Mouse (Mus musculus) stomach, postnatal 0 days (tissue): ENCODE measurements around the gene Ppp1r14b. TPM values are rescaled to one million over a fixed set of nuclear protein-coding genes. Genes with fewer than 3 reads are reported as not detected.
"Not testable (repeated sequence)": the region's sequence is repeated elsewhere in the genome, so short reads cannot be mapped to it uniquely, and the experiment has no call there.

ENCODE experiments used
- ATAC-seq: fragments of 200-750 bp; cut with Nextera tagmentation; 2 replicates; pipeline ENCODE4 v1.8.0; 2017; ENCODE audit not compliant: low FRiP score, low TSS enrichment
- DNase-seq: peaks from one replicate; pipeline ENCODE4 v3.0.0-alpha.2; 2016; ENCODE audit warnings: low spot score
- H3K27ac ChIP-seq: fragments of 300-500 bp; sonication (generic); replicated peaks from 2 replicates; pipeline ENCODE4 v1.5.1; 2014; ENCODE audit warnings: mild to moderate bottlenecking, control low read depth
- H3K27me3 ChIP-seq: fragments of 300-500 bp; sonication (generic); 2 replicates; pipeline ENCODE4 v1.6.1; 2014; ENCODE audit warnings: low read length; ENCODE audit not compliant: control insufficient read depth, insufficient read depth
- H3K36me3 ChIP-seq: fragments of 300-500 bp; sonication (generic); 2 replicates; pipeline ENCODE4 v1.6.1; 2014; ENCODE audit warnings: low read length, mixed read lengths; ENCODE audit not compliant: control insufficient read depth, insufficient read depth
- H3K4me1 ChIP-seq: fragments of 300-500 bp; sonication (generic); replicated peaks from 2 replicates; pipeline ENCODE4 v1.6.1; 2014; ENCODE audit warnings: antibody characterized with exemption; ENCODE audit not compliant: control insufficient read depth, insufficient read depth
- H3K4me2 ChIP-seq: fragments of 300-500 bp; sonication (generic); replicated peaks from 2 replicates; pipeline ENCODE4 v1.6.1; 2014; ENCODE audit warnings: low read depth, mild to moderate bottlenecking, control low read depth, moderate library complexity
- H3K4me3 ChIP-seq: fragments of 300-500 bp; sonication (generic); 2 replicates; pipeline ENCODE4 v1.5.1; 2014; ENCODE audit warnings: low read depth, low read length, control low read depth
- H3K9ac ChIP-seq: fragments of 300-500 bp; sonication (generic); 2 replicates; pipeline ENCODE4 v1.6.1; 2014; ENCODE audit warnings: mild to moderate bottlenecking, low read length, control low read depth, mixed read lengths
- H3K9me3 ChIP-seq: fragments of 300-500 bp; sonication (generic); 2 replicates; pipeline ENCODE4 v1.6.1; 2016; ENCODE audit warnings: low read length; ENCODE audit not compliant: control insufficient read depth
- CTCF ChIP-seq: IDR thresholded peaks from 2 replicates; pipeline ENCODE4 v1.5.1; 2016; ENCODE audit warnings: antibody characterized with exemption, low read depth, mild to moderate bottlenecking, moderate library complexity
- EP300 ChIP-seq: optimal IDR thresholded peaks from 2 replicates; pipeline ENCODE3; 2016; ENCODE audit warnings: antibody characterized with exemption
- WGBS: fragments of 180-500 bp; shearing (Covaris S2); extraction: QIAGEN DNeasy Blood & Tissue Kit; methylation state at CpG from one replicate; pipeline ENCODE4 v1.1.7; 2014; 5-methylcytosine and 5-hydroxymethylcytosine counted together
- polyA plus RNA-seq: library from polyadenylated mRNA; unstranded; fragments of >200 nt; fragmentation: Nextera tagmentation; extraction: Ambion mirVana; gene quantifications from 2 replicates; pipeline ENCODE4 v1.2.1, GENCODE M21; 2015

The Ppp1r14b gene
- polyA plus RNA-seq, 1 experiment from 2014 or later = 148 TPM

DNA sequence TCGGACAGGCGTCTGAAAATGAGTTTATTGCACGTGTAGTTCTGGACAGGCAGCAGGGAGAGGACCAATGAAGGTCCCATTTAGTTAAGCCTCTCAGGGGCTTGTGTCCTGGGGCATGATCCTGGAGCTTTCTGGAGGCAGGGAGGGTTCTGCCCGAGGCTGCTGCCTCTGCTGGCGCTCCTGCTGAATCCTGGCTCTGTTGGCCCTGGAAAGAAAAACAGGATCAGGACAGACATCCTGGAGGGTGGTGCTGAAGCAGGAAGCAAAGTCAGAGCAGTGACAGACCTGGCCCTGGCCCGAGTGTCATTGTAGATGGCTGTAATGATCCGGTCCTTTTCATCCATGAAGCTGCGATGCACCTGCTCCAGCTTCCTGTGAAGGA lies 13.1 kb downstream of the Ppp1r14b start:
- TF ChIP-seq CTCF = no peak
- no peak for TF ChIP-seq EP300
- Histone ChIP-seq H3K4me3 (peak overlapping the region; percentile 74), H3K27me3 (no peaks in the 10 kb centered on the region), H3K27ac (peak overlapping the region; percentile 88), H3K9ac (peak overlapping the region; percentile 83), H3K4me2 (peak overlapping the region; percentile 94), H3K36me3 (no peaks in the 10 kb centered on the region), H3K4me1 (peaks cover 4% of the 10 kb centered on the region), H3K9me3 (no peaks in the 10 kb centered on the region)
- ATAC-seq (no peak), DNase-seq (no peak)
- 5% methylated on average over 8 of the region's 8 CpGs for WGBS

DNA sequence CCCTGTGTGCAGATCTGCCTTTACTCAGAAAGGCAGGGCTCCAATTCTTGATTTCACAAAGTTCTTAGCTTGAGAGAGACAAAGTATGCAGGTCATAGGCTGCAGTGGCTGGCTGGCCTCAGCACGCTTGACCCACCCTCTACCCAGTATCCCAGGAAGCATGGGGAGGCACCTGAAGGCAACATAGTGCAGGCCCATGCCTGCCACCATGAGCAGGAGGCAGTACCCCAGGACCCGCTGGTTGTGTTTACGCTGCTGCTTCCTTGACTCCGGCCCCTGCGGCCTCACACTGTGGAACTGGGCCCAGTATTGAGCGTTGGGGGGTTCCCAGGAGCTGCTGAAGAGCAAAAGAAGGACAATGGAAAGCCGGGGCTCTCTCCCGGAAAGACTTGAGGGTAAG lies 14.5 kb downstream of the Ppp1r14b start:
- Histone ChIP-seq H3K4me3 (no peak overlapping the region), H3K27me3 (no peaks in the 10 kb centered on the region), H3K9ac (no peak overlapping the region), H3K9me3 (no peaks in the 10 kb centered on the region), H3K27ac (no peak overlapping the region), H3K4me1 (peaks cover 7% of the 10 kb centered on the region), H3K4me2 (no peak overlapping the region), H3K36me3 (no peaks in the 10 kb centered on the region)
- WGBS = 74% methylated on average over 8 of the region's 8 CpGs
- TF ChIP-seq EP300 = no peak
- TF ChIP-seq CTCF = no peak
- ATAC-seq = no peak
- no peak for DNase-seq

DNA sequence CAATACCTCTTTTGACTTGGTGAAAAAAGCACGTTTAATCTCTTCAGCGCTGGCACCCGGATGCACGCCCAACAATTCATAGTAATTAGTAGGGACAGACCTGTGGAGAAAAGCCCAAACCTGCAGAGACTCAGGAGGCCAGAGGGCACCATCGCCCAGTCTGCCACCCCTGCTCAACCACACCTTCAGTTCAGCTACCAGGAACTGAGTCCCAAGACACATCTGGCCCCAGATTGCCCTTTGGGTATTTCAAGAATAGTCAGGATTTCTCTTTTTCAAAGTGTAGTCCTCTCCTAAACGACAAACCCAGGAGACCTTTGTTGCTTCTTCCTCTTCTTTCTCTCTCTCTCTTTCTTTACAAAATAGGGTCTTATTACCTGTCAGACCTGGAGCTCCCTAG lies 15.9 kb downstream of the Ppp1r14b start:
- H3K27me3 ChIP-seq = no peaks in the 10 kb centered on the region
- DNase-seq (no peak), ATAC-seq (no peak)
- no peaks in the 10 kb centered on the region for H3K9me3 ChIP-seq
- H3K27ac ChIP-seq = no peak overlapping the region
- 73% methylated on average over 6 of the region's 6 CpGs for WGBS
- H3K4me2 ChIP-seq = no peak overlapping the region
- no peaks in the 10 kb centered on the region for H3K36me3 ChIP-seq
- TF ChIP-seq EP300 (no peak), CTCF (no peak)
- H3K4me1 ChIP-seq = peaks cover 14% of the 10 kb centered on the region
- no peak overlapping the region for H3K9ac ChIP-seq
- no peak overlapping the region for H3K4me3 ChIP-seq

DNA sequence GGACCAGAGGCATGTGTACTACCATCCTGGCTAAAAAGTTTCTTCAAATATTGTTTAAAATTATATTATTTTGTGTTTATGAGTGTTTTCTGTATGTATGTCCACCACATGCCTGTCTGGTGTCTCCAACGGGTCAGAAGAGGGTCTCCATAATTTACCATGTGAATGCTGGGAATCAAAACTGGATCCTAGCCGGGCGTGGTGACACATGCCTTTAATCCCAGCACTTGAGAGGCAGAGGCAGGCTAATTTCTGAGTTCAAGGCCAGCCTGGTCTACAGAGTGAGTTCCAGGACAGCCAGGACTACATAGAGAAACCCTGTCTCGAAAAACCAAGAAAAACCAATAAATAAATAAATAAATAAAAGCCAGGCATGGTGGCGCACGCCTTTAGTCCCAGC lies 16.4 kb downstream of the Ppp1r14b start:
- not testable (repeated sequence) for H3K4me3 ChIP-seq, H3K9ac ChIP-seq, DNase-seq, ATAC-seq, H3K36me3 ChIP-seq, H3K27me3 ChIP-seq, H3K9me3 ChIP-seq, H3K4me2 ChIP-seq, H3K27ac ChIP-seq
- H3K4me1 ChIP-seq = peaks cover 14% of the 10 kb centered on the region
- WGBS = 84% methylated on average over 6 of the region's 6 CpGs

DNA sequence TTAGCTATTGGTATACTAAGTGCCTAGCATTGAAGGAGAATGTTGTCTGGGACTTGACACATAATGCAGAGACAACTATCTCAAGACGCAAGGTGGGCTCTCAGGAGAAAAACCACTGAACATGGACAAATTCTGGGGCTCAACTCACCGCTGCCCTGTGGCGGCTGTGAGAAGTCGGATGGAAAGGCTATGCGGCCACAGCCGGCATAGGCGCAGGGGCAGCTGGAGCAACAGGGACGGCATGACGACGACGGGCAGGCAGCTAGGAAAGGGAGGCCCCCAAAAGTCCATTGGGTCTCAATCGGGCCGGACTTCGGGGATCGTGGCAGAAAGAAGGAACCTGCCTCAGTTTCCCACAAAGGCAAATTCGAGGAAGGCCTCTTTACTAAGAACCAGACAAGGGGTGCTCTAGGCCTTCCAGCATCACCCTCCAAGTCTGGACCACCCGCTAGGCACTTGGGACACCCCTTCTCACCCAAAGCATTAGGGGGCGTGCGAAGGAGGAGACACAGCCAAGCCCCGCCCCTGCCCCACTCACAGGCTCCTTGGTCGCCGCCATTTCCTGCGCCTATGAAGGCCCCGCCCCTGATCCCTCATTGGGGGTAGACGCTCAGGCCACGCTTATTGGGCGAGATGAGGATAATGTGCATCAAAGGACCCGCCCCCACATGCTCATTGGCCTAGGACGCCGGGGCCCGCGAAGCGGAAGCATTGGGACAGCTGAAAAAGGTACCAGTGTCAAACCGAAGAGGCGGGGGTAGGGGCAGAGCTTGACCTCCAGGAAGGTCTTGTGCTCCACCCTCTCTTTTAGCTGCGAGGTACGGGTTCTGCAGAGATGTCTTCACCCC lies 17.5 kb downstream of the Ppp1r14b start, which contains the start of gene Dnajc4:
Gene Dnajc4 (minus strand): TSS at position 562 of the 848 bp plus-strand sequence.
- ATAC-seq (peak; percentile 95), DNase-seq (peak; percentile 98)
- WGBS = 2% methylated on average over 37 of the region's 37 CpGs
- Histone ChIP-seq H3K9ac (peak within 1 kb of the TSS; percentile 67), H3K4me1 (peaks cover 14% of the 10 kb centered on the region), H3K9me3 (no peaks in the 10 kb centered on the region), H3K27ac (peak within 1 kb of the TSS; percentile 61), H3K4me3 (peak within 1 kb of the TSS; percentile 49), H3K27me3 (no peaks in the 10 kb centered on the region), H3K4me2 (peak within 1 kb of the TSS; percentile 89), H3K36me3 (no peaks in the 10 kb centered on the region)
- TF ChIP-seq CTCF (peak; percentile 33; the same call in 1 of the 2 replicates), EP300 (no peak)
